ENCODE assay signal across 23 mouse cellular contexts in genomic region chr2:127537548-127537947, GRCm38 (mm10). TPM values are rescaled to one million over a fixed set of nuclear protein-coding genes. Genes with fewer than 3 reads are reported as not detected.
DNase-seq lines count a peak whose midpoint lies in the region; ATAC-seq lines count a peak whose summit lies in the region.
"Had no signal": no experiment of that assay in that cellular context is flagged by ENCODE, and none has a peak within 500 bp of the region (broad histone marks: within the 10 kb centered on the region; RNA-seq: fewer than 3 reads in every experiment).

No protein-coding gene starts in this region.

- no peaks in the 10 kb centered on the region for H3K36me3 ChIP-seq in forebrain, embryonic 12.5 days (replicated peaks)
- H3K36me3 ChIP-seq: forebrain, embryonic 15.5 days; heart, embryonic 13.5 days; limb, embryonic 15.5 days; midbrain, embryonic 12.5 days had no signal

- peak; percentile 62 to 77 for DNase-seq in left cerebral cortex, adult 18-20 months (ENCODE audit: low spot score in 2 of 2)
- DNase-seq in left cerebral cortex, postnatal 10 days (ENCODE audit: extremely low spot score in 1 of 2, low spot score in 2 of 2) = no peak
- DNase-seq in MN1 (ENCODE audit: low spot score) = peak; percentile 73
- DNase-seq in adrenal gland, adult 8-10 months = peak; percentile 27
- peak; percentile 36 to 39 for DNase-seq in layer of hippocampus, postnatal 36 days
- DNase-seq in testis, postnatal 10 days (ENCODE audit: low spot score) = no peak
- DNase-seq: cerebellum, adult 9-10 months; embryo, embryonic 11 days; heart, postnatal 4 days; kidney, adult 9 months; liver, postnatal 0 days; lung, postnatal 4 days; thymus, postnatal 25 days had no signal

- no peak overlapping the region for H3K27ac ChIP-seq in forebrain, embryonic 12.5 days
- H3K27ac ChIP-seq: forebrain, embryonic 15.5 days; heart, embryonic 13.5 days; limb, embryonic 15.5 days; midbrain, embryonic 12.5 days had no signal

- ATAC-seq in forebrain, embryonic 12.5 days (ENCODE audit: low FRiP score) = no peak
- ATAC-seq: activated CD4-positive, CD25-positive, alpha-beta regulatory T cell, adult 4 months; forebrain, embryonic 15.5 days; liver, postnatal 0 days had no signal

- H3K27me3 ChIP-seq in forebrain, embryonic 12.5 days = peaks cover 57% of the 10 kb centered on the region

- no peaks in the 10 kb centered on the region for H3K9me3 ChIP-seq in forebrain, embryonic 12.5 days
- H3K9me3 ChIP-seq: forebrain, embryonic 15.5 days; heart, embryonic 13.5 days; limb, embryonic 15.5 days; midbrain, embryonic 12.5 days had no signal

- H3K4me3 ChIP-seq in forebrain, embryonic 12.5 days (replicated peaks) = no peak overlapping the region
- H3K4me3 ChIP-seq: forebrain, embryonic 15.5 days; heart, embryonic 13.5 days; limb, embryonic 15.5 days; midbrain, embryonic 12.5 days; myocyte had no signal

- peaks cover 4% of the 10 kb centered on the region for H3K4me1 ChIP-seq in forebrain, embryonic 12.5 days

- WGBS in forebrain, embryonic 12.5 days = 75% methylated on average over 3 of the region's 3 CpGs

- H3K4me2 ChIP-seq in forebrain, embryonic 12.5 days = no peak overlapping the region
- H3K4me2 ChIP-seq: forebrain, embryonic 15.5 days; heart, embryonic 13.5 days; limb, embryonic 15.5 days; midbrain, embryonic 12.5 days had no signal

- no peak overlapping the region for H3K9ac ChIP-seq in forebrain, embryonic 12.5 days
- H3K9ac ChIP-seq: forebrain, embryonic 15.5 days; heart, embryonic 13.5 days; limb, embryonic 15.5 days; liver, postnatal 0 days; midbrain, embryonic 12.5 days had no signal

- intact Hi-C loops in left cerebral cortex, postnatal 10 days (cut with DNase I) = no loop called here

RNA-seq across cellular contexts. Expression of gene Prom2, which starts 3.7 kb away (rescaled TPM):
- total RNA-seq in left cerebral cortex, adult 18-20 months (2021) = under 1 TPM; 0.49 to 0.53 TPM
- under 1 TPM in 1 of 2 experiments, not detected in 1; 0.11 TPM for total RNA-seq in left cerebral cortex, postnatal 10 days (2021)
- 1 to 10 TPM in 2 of 4 experiments, under 1 TPM in 2; 0.80 to 1.8 (median 1.3) TPM for total RNA-seq in adrenal gland, adult 8-10 months (2022)
- under 1 TPM; 0.07 to 0.08 TPM for total RNA-seq in layer of hippocampus, postnatal 36 days (2021)
- 0.26 and 0.41 TPM in 2 replicates for polyA plus RNA-seq in forebrain, embryonic 12.5 days (2016; fragmentation: Nextera tagmentation; extraction: Ambion mirVana)
- total RNA-seq: CH12.LX; gastrocnemius, postnatal 4 days; neutrophil, adult 5-6 weeks had no signal
- polyA plus RNA-seq: activated CD4-positive, CD25-positive, alpha-beta regulatory T cell, adult 4 months; forebrain, embryonic 15.5 days; liver, postnatal 0 days; myocyte had no signal

RNA-seq across cellular contexts. Expression of gene Kcnip3, which starts 15.7 kb away (rescaled TPM):
- 100 to 1,000 TPM; 114 to 130 TPM for total RNA-seq in left cerebral cortex, adult 18-20 months (2021)
- total RNA-seq in left cerebral cortex, postnatal 10 days (2021) = 10 to 100 TPM; 61.7 to 67.9 TPM
- 10 to 100 TPM in 2 of 4 experiments, 1 to 10 TPM in 2; 7.8 to 10.2 (median 9.1) TPM for total RNA-seq in adrenal gland, adult 8-10 months (2022)
- 10 to 100 TPM; 59.6 to 61.7 TPM for total RNA-seq in layer of hippocampus, postnatal 36 days (2021)
- polyA plus RNA-seq in forebrain, embryonic 12.5 days (2016; fragmentation: Nextera tagmentation; extraction: Ambion mirVana) = 3.8 and 4.6 TPM in 2 replicates
- total RNA-seq: CH12.LX; neutrophil, adult 5-6 weeks had no signal

RNA-seq across cellular contexts. Expression of gene Zfp661, which starts 49.3 kb away (rescaled TPM):
- total RNA-seq in left cerebral cortex, adult 18-20 months (2021) = 1 to 10 TPM; 7.2 to 7.7 TPM
- total RNA-seq in left cerebral cortex, postnatal 10 days (2021) = 1 to 10 TPM; 8.0 to 9.3 TPM
- 1 to 10 TPM; 3.7 to 4.7 (median 4.4) TPM for total RNA-seq in adrenal gland, adult 8-10 months (2022)
- 1 to 10 TPM; 7.4 to 8.8 TPM for total RNA-seq in layer of hippocampus, postnatal 36 days (2021)
- 8.0 and 8.4 TPM in 2 replicates for polyA plus RNA-seq in forebrain, embryonic 12.5 days (2016; fragmentation: Nextera tagmentation; extraction: Ambion mirVana)

RNA-seq across cellular contexts. Expression of gene Mrps5, which starts 49.5 kb away (rescaled TPM):
- total RNA-seq in left cerebral cortex, adult 18-20 months (2021) = 10 to 100 TPM; 83.1 to 91.3 TPM
- 10 to 100 TPM; 90.7 to 100.0 TPM for total RNA-seq in left cerebral cortex, postnatal 10 days (2021)
- 100 to 1,000 TPM in 1 of 4 experiments, 10 to 100 TPM in 3; 87.0 to 107 (median 96.0) TPM for total RNA-seq in adrenal gland, adult 8-10 months (2022)
- total RNA-seq in layer of hippocampus, postnatal 36 days (2021) = 10 to 100 TPM; 89.1 to 99.2 TPM
- polyA plus RNA-seq in forebrain, embryonic 12.5 days (2016; fragmentation: Nextera tagmentation; extraction: Ambion mirVana) = 175 and 179 TPM in 2 replicates

Comparison
In these comparisons a context has a peak if more than half of its experiments do, and no peak if none do; other contexts are left out.
1. DNase-seq: peak in left cerebral cortex, adult 18-20 months (2 of 2), MN1 (single experiment), adrenal gland, adult 8-10 months (single experiment) and layer of hippocampus, postnatal 36 days (2 of 2); none in left cerebral cortex, postnatal 10 days (0 of 2) and testis, postnatal 10 days (single experiment).
2. RNA of gene Kcnip3, which starts 15.7 kb away (total RNA-seq): 114 to 130 TPM in left cerebral cortex, adult 18-20 months, 61.7 to 67.9 TPM in left cerebral cortex, postnatal 10 days and 59.6 to 61.7 TPM in layer of hippocampus, postnatal 36 days; 7.8 to 10.2 TPM in adrenal gland, adult 8-10 months; every median in the first group is over 4 times any median in the second.